Mouse (Mus musculus) heart, embryonic 16.5 days (tissue): ENCODE results near the gene Itgb7. TPM values are rescaled to one million over a fixed set of nuclear protein-coding genes. Genes with fewer than 3 reads are reported as not detected.

ENCODE experiments used
- ATAC-seq: fragments of 200-750 bp; cut with Nextera tagmentation; replicated peaks from 2 replicates; pipeline ENCODE4 v1.8.0; 2017; ENCODE audit warnings: moderate number of reproducible peaks; ENCODE audit not compliant: insufficient read depth, low FRiP score; ENCODE audit errors: extremely low read depth
- H3K27ac ChIP-seq: fragments of 300-500 bp; sonication (generic); 2 replicates; pipeline ENCODE4 v1.5.1; 2014; ENCODE audit warnings: mild to moderate bottlenecking, low read length, control low read depth, moderate library complexity
- H3K27me3 ChIP-seq: fragments of 300-500 bp; sonication (generic); 2 replicates; pipeline ENCODE4 v1.6.1; 2014; ENCODE audit warnings: low read length, mixed read lengths; ENCODE audit not compliant: control insufficient read depth, insufficient read depth
- H3K36me3 ChIP-seq: fragments of 300-500 bp; sonication (generic); 2 replicates; pipeline ENCODE4 v1.6.1; 2014; ENCODE audit not compliant: control insufficient read depth, insufficient read depth
- H3K4me1 ChIP-seq: fragments of 300-500 bp; sonication (generic); 2 replicates; pipeline ENCODE4 v1.6.1; 2014; ENCODE audit warnings: low read length, mixed read lengths; ENCODE audit not compliant: control insufficient read depth, insufficient read depth
- H3K4me2 ChIP-seq: fragments of 300-500 bp; sonication (generic); 2 replicates; pipeline ENCODE4 v1.6.1; 2014; ENCODE audit warnings: low read depth, mild to moderate bottlenecking, control low read depth, low read length
- H3K4me3 ChIP-seq: fragments of 300-500 bp; sonication (generic); 2 replicates; pipeline ENCODE4 v1.5.1; 2014; ENCODE audit warnings: mild to moderate bottlenecking, control low read depth, low read length
- H3K9ac ChIP-seq: fragments of 300-500 bp; sonication (generic); 2 replicates; pipeline ENCODE4 v1.6.1; 2014; ENCODE audit warnings: low read length, control low read depth
- H3K9me3 ChIP-seq: fragments of 300-500 bp; sonication (generic); replicated peaks from 2 replicates; pipeline ENCODE4 v1.6.1; 2016; ENCODE audit warnings: low read length; ENCODE audit not compliant: control insufficient read depth
- WGBS: fragments of 180-500 bp; shearing (Covaris S2); extraction: QIAGEN DNeasy Blood & Tissue Kit; methylation state at CpG from one replicate; pipeline ENCODE4 v1.1.7; 2014; 5-methylcytosine and 5-hydroxymethylcytosine counted together
- polyA plus RNA-seq: library from polyadenylated mRNA; unstranded; fragments of >200 nt; fragmentation: Nextera tagmentation; extraction: Ambion mirVana; gene quantifications from 2 replicates; pipeline ENCODE4 v1.2.1, GENCODE M21; 2015

The Itgb7 gene
- polyA plus RNA-seq, 1 experiment from 2014 or later, result 6.9 TPM

DNA sequence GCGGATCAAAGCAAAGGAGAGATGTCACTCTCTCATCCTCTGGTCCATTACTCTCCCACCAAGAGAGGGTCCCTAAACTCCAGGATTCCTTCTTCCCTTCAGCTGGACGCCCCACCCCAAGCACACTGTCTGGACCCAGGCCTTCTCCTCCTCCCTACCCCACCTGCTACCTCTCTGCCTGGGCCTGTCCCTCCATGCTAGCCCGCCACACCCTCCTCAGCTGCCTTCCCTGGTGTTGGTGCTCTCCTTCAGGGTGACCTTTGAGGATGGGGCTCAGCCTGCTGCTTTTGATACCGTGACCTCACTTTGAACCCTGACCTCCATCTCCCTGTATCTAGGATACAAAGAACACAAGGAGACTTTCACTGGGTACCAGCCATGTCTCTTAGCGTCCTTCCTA is 18.8 kb upstream of the Itgb7 start:
- Histone ChIP-seq H3K4me3 (no peak overlapping the region), H3K27ac (no peak overlapping the region), H3K4me1 (peaks cover 18% of the 10 kb centered on the region), H3K27me3 (peaks cover 37% of the 10 kb centered on the region), H3K9me3 (no peaks in the 10 kb centered on the region), H3K36me3 (no peaks in the 10 kb centered on the region), H3K9ac (no peak overlapping the region), H3K4me2 (no peak overlapping the region)
- no peak for ATAC-seq
- 69% methylated on average over 5 of the region's 5 CpGs for WGBS

GRCm38 (mm10) chr15:102249967-102250366 is 18.2 kb upstream of the Itgb7 start:
- ATAC-seq, result no peak
- Histone ChIP-seq H3K36me3 (no peaks in the 10 kb centered on the region), H3K27me3 (peaks cover 31% of the 10 kb centered on the region), H3K4me3 (no peak overlapping the region), H3K9ac (peak overlapping the region; percentile 1; the same call in 1 of the 2 replicates), H3K4me2 (peak overlapping the region; percentile 93; the same call in 1 of the 2 replicates), H3K27ac (peak overlapping the region; percentile 40), H3K4me1 (peaks cover 19% of the 10 kb centered on the region), H3K9me3 (no peaks in the 10 kb centered on the region)
- WGBS, result 54% methylated on average over 9 of the region's 9 CpGs

DNA sequence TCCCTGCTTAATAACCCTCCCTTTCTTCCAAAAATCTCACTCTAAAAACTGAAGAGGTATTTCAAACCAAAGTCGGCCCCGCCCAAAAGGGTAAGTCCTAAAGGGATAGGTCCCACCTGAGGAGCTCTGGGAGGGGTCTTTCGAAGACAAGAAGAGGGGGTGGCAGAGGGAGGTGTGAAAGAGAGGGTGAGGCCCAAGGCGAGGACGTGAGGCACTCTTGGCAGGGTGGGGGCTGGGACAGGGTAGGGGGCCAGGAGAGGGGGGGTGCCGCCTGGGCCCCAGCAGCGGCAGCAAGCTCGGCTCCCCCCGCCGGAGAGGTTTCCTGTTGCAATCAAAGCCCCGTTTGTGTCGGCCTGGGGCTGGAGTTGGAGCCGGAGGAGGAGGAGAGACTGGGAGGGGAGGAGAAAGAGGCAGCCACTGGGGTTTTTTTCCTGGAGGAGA is 17.5 kb upstream of the Itgb7 start:
- Histone ChIP-seq H3K27ac (peak overlapping the region; percentile 40), H3K9me3 (no peaks in the 10 kb centered on the region), H3K4me2 (peak overlapping the region; percentile 93), H3K36me3 (no peaks in the 10 kb centered on the region), H3K9ac (peak overlapping the region; percentile 62), H3K4me3 (peak overlapping the region; percentile 23; the same call in 1 of the 2 replicates), H3K4me1 (peaks cover 24% of the 10 kb centered on the region), H3K27me3 (peaks cover 30% of the 10 kb centered on the region)
- no peak for ATAC-seq
- WGBS, result 8% methylated on average over 13 of the region's 13 CpGs

DNA sequence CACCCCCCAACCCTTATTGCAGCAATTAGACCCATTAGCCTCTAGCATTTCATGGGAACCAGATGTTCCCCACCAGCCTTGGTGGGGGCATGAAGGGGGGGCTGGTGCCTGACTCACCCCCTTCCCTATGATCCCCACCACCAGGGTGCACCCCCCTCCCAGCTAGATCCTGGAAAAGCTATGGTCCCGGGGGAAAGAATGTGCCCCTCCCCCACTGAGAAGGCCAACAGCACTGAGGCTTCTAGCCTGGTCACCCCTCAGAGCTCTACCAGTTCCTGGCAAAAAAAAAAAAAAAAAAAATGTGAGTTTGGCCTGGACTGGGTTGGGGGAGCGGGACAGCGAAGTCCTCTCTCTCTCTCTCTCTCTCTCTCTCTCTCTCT is 17.1 kb upstream of the Itgb7 start:
- no peak for ATAC-seq
- Histone ChIP-seq H3K4me2 (peak overlapping the region; percentile 93), H3K27ac (peak overlapping the region; percentile 94), H3K4me3 (no peak overlapping the region), H3K36me3 (no peaks in the 10 kb centered on the region), H3K4me1 (peaks cover 25% of the 10 kb centered on the region), H3K9me3 (no peaks in the 10 kb centered on the region), H3K9ac (no peak overlapping the region), H3K27me3 (peaks cover 25% of the 10 kb centered on the region)
- WGBS, result 3% methylated on average over 3 of the region's 3 CpGs

DNA sequence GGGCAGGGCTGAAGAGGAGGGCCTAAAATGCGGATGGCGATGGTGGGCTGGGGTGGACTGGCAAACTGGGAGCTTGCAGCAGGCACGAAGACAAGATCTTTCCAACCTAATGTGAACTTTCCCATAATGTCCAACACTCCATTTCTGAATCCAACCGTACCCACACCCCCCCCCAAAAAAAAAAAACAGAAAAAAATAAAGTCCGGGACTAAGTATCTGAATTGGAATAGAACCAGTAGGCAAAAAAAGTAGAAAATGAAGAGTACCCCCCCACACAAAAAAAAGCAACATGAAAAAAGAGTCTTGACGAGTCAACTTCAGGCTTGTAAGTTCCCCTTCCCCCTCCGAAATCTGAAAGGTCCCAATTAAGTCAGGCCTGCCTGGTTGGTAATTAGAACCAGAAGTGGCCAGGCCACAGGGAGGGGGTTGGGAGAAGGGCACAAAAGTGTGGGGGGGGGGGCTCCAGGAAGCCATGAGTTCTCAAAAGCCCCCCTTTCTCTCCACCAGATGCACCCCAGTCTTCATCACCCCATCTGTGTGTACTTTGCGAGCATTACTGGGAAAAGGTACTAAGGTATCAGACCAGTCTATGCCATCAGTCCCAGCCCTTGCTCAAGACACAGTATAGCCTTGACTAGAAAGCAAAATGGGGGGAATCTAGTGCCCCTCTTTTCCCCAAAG is 16.5 kb upstream of the Itgb7 start:
- Histone ChIP-seq H3K27ac (peak overlapping the region; percentile 94), H3K4me3 (peak overlapping the region; percentile 60), H3K4me2 (peak overlapping the region; percentile 93), H3K9ac (peak overlapping the region; percentile 74), H3K36me3 (no peaks in the 10 kb centered on the region), H3K27me3 (peaks cover 26% of the 10 kb centered on the region), H3K4me1 (peaks cover 30% of the 10 kb centered on the region), H3K9me3 (no peaks in the 10 kb centered on the region)
- no peak for ATAC-seq
- WGBS, result 14% methylated on average over 8 of the region's 8 CpGs

- Histone ChIP-seq H3K4me1 (peaks cover 32% of the 10 kb centered on the region), H3K27me3 (peaks cover 25% of the 10 kb centered on the region)
Observed at GRCm38 (mm10) chr15:102247252-102248130, 15.7 kb upstream of the Itgb7 start.

DNA sequence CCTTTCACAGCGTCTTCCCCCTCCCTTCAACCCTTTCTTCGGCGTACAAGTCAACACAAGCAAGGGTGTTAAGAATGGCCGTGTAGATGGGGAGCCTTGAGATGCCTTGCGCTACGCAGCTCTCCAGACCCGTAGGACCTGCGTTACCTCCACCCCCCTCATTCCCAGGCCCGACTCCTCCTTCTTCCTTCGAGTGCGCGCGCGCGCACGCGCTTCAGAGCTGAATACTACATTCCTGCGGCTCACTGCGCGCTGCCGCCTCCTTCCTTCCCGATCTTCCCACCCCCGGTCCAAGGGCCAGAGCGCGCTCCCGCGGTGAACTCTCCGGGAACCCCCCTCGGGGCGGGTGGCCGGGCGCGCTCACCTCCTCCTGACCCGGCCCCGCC is 15.1 kb upstream of the Itgb7 start:
- H3K4me2 ChIP-seq, result peak overlapping the region; percentile 93
- ATAC-seq, result peak; percentile 74
- peak overlapping the region; percentile 60 for H3K4me3 ChIP-seq
- WGBS, result under 1% methylated on average over 32 of the region's 35 CpGs
- peak overlapping the region; percentile 94 for H3K27ac ChIP-seq
- H3K27me3 ChIP-seq, result peaks cover 23% of the 10 kb centered on the region
- H3K36me3 ChIP-seq, result no peaks in the 10 kb centered on the region
- no peaks in the 10 kb centered on the region for H3K9me3 ChIP-seq
- H3K4me1 ChIP-seq, result peaks cover 32% of the 10 kb centered on the region
- H3K9ac ChIP-seq, result peak overlapping the region; percentile 74

More at GRCm38 (mm10) chr15:102247252-102248130, 15.7 kb upstream of the Itgb7 start:
- ATAC-seq, result peak; percentile 63
- Histone ChIP-seq H3K9ac (peak overlapping the region; percentile 74), H3K27ac (peak overlapping the region; percentile 94), H3K4me2 (peak overlapping the region; percentile 93), H3K9me3 (no peaks in the 10 kb centered on the region), H3K4me3 (peak overlapping the region; percentile 60), H3K36me3 (no peaks in the 10 kb centered on the region)
- WGBS, result under 1% methylated on average over 61 of the region's 65 CpGs

DNA sequence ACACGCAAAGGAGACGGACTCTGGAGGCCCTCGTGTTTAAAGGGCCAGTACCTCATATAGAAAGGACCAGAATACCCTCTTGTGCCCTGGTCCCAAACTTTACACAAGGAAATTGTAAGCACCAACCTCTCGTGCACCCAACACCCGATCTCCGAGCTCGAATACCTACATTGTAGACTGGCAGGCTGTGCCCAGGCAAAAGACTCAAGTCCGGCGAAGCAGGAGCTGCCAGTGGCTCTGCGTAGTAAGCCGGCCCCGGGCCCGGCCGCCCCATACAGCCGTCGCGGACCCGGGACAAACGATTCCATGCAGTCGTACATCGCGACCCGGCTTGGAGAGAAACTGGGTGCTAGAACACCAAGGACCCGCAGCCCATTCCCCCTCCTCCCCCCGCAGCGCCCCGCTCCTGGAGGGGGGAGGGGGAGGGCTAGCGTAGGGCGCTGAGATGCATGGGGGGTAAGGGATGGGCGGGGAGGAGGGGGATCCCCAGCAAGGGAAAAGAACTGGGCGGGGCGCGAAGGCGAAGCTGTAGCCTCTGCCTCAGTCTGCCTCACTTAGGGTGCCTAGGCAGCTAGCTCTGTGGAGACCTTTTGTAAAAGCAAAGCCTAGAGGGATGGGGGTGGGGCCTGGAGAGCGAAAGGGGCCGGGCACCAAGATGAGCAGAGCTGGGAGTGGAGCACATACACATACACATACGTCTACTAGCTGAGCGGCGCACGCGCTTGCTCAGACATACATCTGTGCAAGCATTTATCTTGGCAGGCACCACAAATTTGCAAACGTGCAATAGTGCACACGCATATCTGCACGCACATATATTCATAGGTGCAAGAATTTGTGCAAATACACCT is 14.4 kb upstream of the Itgb7 start:
- no peaks in the 10 kb centered on the region for H3K9me3 ChIP-seq
- WGBS, result under 1% methylated on average over 42 of the region's 44 CpGs
- H3K4me3 ChIP-seq, result peak overlapping the region; percentile 60
- peak overlapping the region; percentile 94 for H3K27ac ChIP-seq
- H3K27me3 ChIP-seq, result peaks cover 20% of the 10 kb centered on the region
- H3K4me1 ChIP-seq, result peaks cover 32% of the 10 kb centered on the region
- peak; percentile 61 for ATAC-seq
- peak overlapping the region; percentile 74 for H3K9ac ChIP-seq
- H3K4me2 ChIP-seq, result peak overlapping the region; percentile 93
- no peaks in the 10 kb centered on the region for H3K36me3 ChIP-seq
